Comparison of ENCODE assay signal across 21 mouse cellular contexts in genomic region chr15:96011640-96012390, GRCm38 (mm10).
DNase-seq lines count a peak whose midpoint lies in the region; ATAC-seq lines count a peak whose summit lies in the region.
"Had no signal": no experiment of that assay in that cellular context is flagged by ENCODE, and none has a peak within 500 bp of the region (broad histone marks: within the 10 kb centered on the region; RNA-seq: fewer than 3 reads in every experiment).

No protein-coding gene starts in this region.

- H3K36me3 ChIP-seq in forebrain, embryonic 15.5 days = no peaks in the 10 kb centered on the region
- no peaks in the 10 kb centered on the region for H3K36me3 ChIP-seq in forebrain, embryonic 11.5 days (ENCODE audit: control insufficient read depth, insufficient read depth, low read length)
- no peaks in the 10 kb centered on the region for H3K36me3 ChIP-seq in midbrain, embryonic 13.5 days
- no peaks in the 10 kb centered on the region for H3K36me3 ChIP-seq in midbrain, embryonic 10.5 days
- H3K36me3 ChIP-seq in embryonic facial prominence, embryonic 13.5 days = 0 out of 2 replicates have a peak, but pooled peaks cover 2% of the 10 kb centered on the region
- H3K36me3 ChIP-seq in limb, embryonic 15.5 days = no peaks in the 10 kb centered on the region
- H3K36me3 ChIP-seq: heart, embryonic 12.5 days; midbrain, embryonic 12.5 days had no signal

- WGBS in forebrain, embryonic 15.5 days = 87% methylated on average over 16 of the region's 16 CpGs
- WGBS in forebrain, embryonic 11.5 days = 83% methylated on average over 16 of the region's 16 CpGs
- 89% methylated on average over 16 of the region's 16 CpGs for WGBS in midbrain, embryonic 13.5 days
- 78% methylated on average over 16 of the region's 16 CpGs for WGBS in midbrain, embryonic 10.5 days
- 45% methylated on average over 16 of the region's 16 CpGs for WGBS in embryonic facial prominence, embryonic 13.5 days
- 48% methylated on average over 16 of the region's 16 CpGs for WGBS in limb, embryonic 15.5 days

- no peak overlapping the region for H3K4me2 ChIP-seq in forebrain, embryonic 15.5 days (replicated peaks)
- H3K4me2 ChIP-seq in forebrain, embryonic 11.5 days (ENCODE audit: low read depth, low read length, severe bottlenecking) = no peak overlapping the region
- H3K4me2 ChIP-seq in midbrain, embryonic 13.5 days (replicated peaks) = no peak overlapping the region
- H3K4me2 ChIP-seq in embryonic facial prominence, embryonic 13.5 days = peak overlapping the region; percentile 47
- no peak overlapping the region for H3K4me2 ChIP-seq in limb, embryonic 15.5 days
- H3K4me2 ChIP-seq: heart, embryonic 12.5 days; midbrain, embryonic 12.5 days had no signal

- no peak overlapping the region for H3K4me3 ChIP-seq in forebrain, embryonic 15.5 days
- H3K4me3 ChIP-seq in forebrain, embryonic 11.5 days (ENCODE audit: low read depth, low read length) = no peak overlapping the region
- H3K4me3 ChIP-seq in midbrain, embryonic 13.5 days (replicated peaks) = no peak overlapping the region
- no peak overlapping the region for H3K4me3 ChIP-seq in midbrain, embryonic 10.5 days
- no peak overlapping the region for H3K4me3 ChIP-seq in embryonic facial prominence, embryonic 13.5 days
- H3K4me3 ChIP-seq in limb, embryonic 15.5 days = no peak overlapping the region
- H3K4me3 ChIP-seq: heart, embryonic 12.5 days; layer of hippocampus, adult 2 months; left cerebral cortex, adult 2 months; midbrain, embryonic 12.5 days had no signal

- H3K27ac ChIP-seq in forebrain, embryonic 15.5 days (replicated peaks) = peak overlapping the region; percentile 63; the same call in 1 of the 2 replicates
- H3K27ac ChIP-seq in forebrain, embryonic 11.5 days (ENCODE audit: low read depth, low read length) = no peak overlapping the region
- peak overlapping the region; percentile 51; the same call in 1 of the 2 replicates for H3K27ac ChIP-seq in midbrain, embryonic 13.5 days
- H3K27ac ChIP-seq in midbrain, embryonic 10.5 days (replicated peaks) = no peak overlapping the region
- peak overlapping the region; percentile 87 for H3K27ac ChIP-seq in embryonic facial prominence, embryonic 13.5 days
- H3K27ac ChIP-seq in limb, embryonic 15.5 days = peak overlapping the region; percentile 69
- H3K27ac ChIP-seq: layer of hippocampus, adult 2 months; left cerebral cortex, adult 2 months; midbrain, embryonic 12.5 days had no signal

- no peaks in the 10 kb centered on the region; the same call in 1 of the 2 replicates for H3K9me3 ChIP-seq in forebrain, embryonic 15.5 days
- H3K9me3 ChIP-seq in forebrain, embryonic 11.5 days (ENCODE audit: control insufficient read depth, low read length) = no peaks in the 10 kb centered on the region; the same call in 1 of the 2 replicates
- peaks cover 3% of the 10 kb centered on the region for H3K9me3 ChIP-seq in midbrain, embryonic 13.5 days
- H3K9me3 ChIP-seq in midbrain, embryonic 10.5 days (replicated peaks) = peaks cover 6% of the 10 kb centered on the region; the same call in 1 of the 2 replicates
- peaks cover 13% of the 10 kb centered on the region for H3K9me3 ChIP-seq in embryonic facial prominence, embryonic 13.5 days
- peaks cover 2% of the 10 kb centered on the region; the same call in 1 of the 2 replicates for H3K9me3 ChIP-seq in limb, embryonic 15.5 days

- no peaks in the 10 kb centered on the region for H3K27me3 ChIP-seq in forebrain, embryonic 15.5 days
- H3K27me3 ChIP-seq in forebrain, embryonic 11.5 days (ENCODE audit: control insufficient read depth, insufficient read depth, low read length) = no peaks in the 10 kb centered on the region
- H3K27me3 ChIP-seq in midbrain, embryonic 13.5 days = no peaks in the 10 kb centered on the region
- H3K27me3 ChIP-seq in midbrain, embryonic 10.5 days (ENCODE audit: low read depth, poor library complexity, severe bottlenecking) = no peaks in the 10 kb centered on the region
- 0 out of 2 replicates have a peak, but pooled peaks cover 6% of the 10 kb centered on the region for H3K27me3 ChIP-seq in embryonic facial prominence, embryonic 13.5 days
- no peaks in the 10 kb centered on the region for H3K27me3 ChIP-seq in limb, embryonic 15.5 days
- H3K27me3 ChIP-seq: CH12.LX; heart, embryonic 12.5 days; midbrain, embryonic 12.5 days had no signal

- ATAC-seq in forebrain, embryonic 15.5 days (replicated peaks) = no peak
- no peak for ATAC-seq in forebrain, embryonic 11.5 days (replicated peaks; ENCODE audit: low FRiP score)
- no peak for ATAC-seq in midbrain, embryonic 13.5 days
- ATAC-seq in embryonic facial prominence, embryonic 13.5 days (ENCODE audit: insufficient number of reproducible peaks, insufficient read depth, low FRiP score, low TSS enrichment, low read depth) = no peak
- peak; percentile 57; the same call in 1 of the 2 replicates for ATAC-seq in limb, embryonic 15.5 days (ENCODE audit: insufficient number of reproducible peaks, low FRiP score, low TSS enrichment, low read depth)

- DNase-seq in forebrain, embryonic 11.5 days (ENCODE audit: low spot score) = no peak
- no peak for DNase-seq in midbrain, embryonic 10.5 days (ENCODE audit: low spot score)
- DNase-seq in adrenal gland, adult 8-10 months = no peak
- DNase-seq in cerebellum, adult 9-10 months = no peak
- DNase-seq: adrenal gland, postnatal 25 days; cerebellum, adult 8-10 months; heart, postnatal 36 days; kidney, adult 9 months; lung, adult 2 months; lung, postnatal 4 days; spleen, adult 18-20 months; thymus, postnatal 14 days had no signal

- peaks cover 5% of the 10 kb centered on the region; the same call in 1 of the 2 replicates for H3K4me1 ChIP-seq in forebrain, embryonic 15.5 days
- H3K4me1 ChIP-seq in forebrain, embryonic 11.5 days (replicated peaks; ENCODE audit: control insufficient read depth, insufficient read depth, low read length) = no peaks in the 10 kb centered on the region
- H3K4me1 ChIP-seq in midbrain, embryonic 13.5 days (replicated peaks) = peaks cover 3% of the 10 kb centered on the region; the same call in 1 of the 2 replicates
- H3K4me1 ChIP-seq in midbrain, embryonic 10.5 days = no peaks in the 10 kb centered on the region
- peaks cover 19% of the 10 kb centered on the region for H3K4me1 ChIP-seq in embryonic facial prominence, embryonic 13.5 days
- H3K4me1 ChIP-seq in limb, embryonic 15.5 days = peaks cover 8% of the 10 kb centered on the region
- H3K4me1 ChIP-seq: heart, embryonic 12.5 days; midbrain, embryonic 12.5 days had no signal

- no peak overlapping the region for H3K9ac ChIP-seq in forebrain, embryonic 15.5 days (replicated peaks)
- H3K9ac ChIP-seq in forebrain, embryonic 11.5 days (ENCODE audit: low read length) = no peak overlapping the region
- H3K9ac ChIP-seq in midbrain, embryonic 13.5 days (replicated peaks) = no peak overlapping the region
- no peak overlapping the region for H3K9ac ChIP-seq in embryonic facial prominence, embryonic 13.5 days
- no peak overlapping the region for H3K9ac ChIP-seq in limb, embryonic 15.5 days
- H3K9ac ChIP-seq: heart, embryonic 12.5 days; midbrain, embryonic 12.5 days had no signal

Comparison
In these comparisons a context has a peak if more than half of its experiments do, and no peak if none do; other contexts are left out.
1. H3K27ac ChIP-seq: peak in forebrain, embryonic 15.5 days (single experiment), midbrain, embryonic 13.5 days (single experiment), embryonic facial prominence, embryonic 13.5 days (single experiment) and limb, embryonic 15.5 days (single experiment); none in forebrain, embryonic 11.5 days (single experiment) and midbrain, embryonic 10.5 days (single experiment).